Mouse (Mus musculus): Measurements from ENCODE around the gene Gja5.
"Not testable (repeated sequence)": the region's sequence is repeated elsewhere in the genome, so short reads cannot be mapped to it uniquely, and the experiment has no call there.

Gja5 gene

DNA sequence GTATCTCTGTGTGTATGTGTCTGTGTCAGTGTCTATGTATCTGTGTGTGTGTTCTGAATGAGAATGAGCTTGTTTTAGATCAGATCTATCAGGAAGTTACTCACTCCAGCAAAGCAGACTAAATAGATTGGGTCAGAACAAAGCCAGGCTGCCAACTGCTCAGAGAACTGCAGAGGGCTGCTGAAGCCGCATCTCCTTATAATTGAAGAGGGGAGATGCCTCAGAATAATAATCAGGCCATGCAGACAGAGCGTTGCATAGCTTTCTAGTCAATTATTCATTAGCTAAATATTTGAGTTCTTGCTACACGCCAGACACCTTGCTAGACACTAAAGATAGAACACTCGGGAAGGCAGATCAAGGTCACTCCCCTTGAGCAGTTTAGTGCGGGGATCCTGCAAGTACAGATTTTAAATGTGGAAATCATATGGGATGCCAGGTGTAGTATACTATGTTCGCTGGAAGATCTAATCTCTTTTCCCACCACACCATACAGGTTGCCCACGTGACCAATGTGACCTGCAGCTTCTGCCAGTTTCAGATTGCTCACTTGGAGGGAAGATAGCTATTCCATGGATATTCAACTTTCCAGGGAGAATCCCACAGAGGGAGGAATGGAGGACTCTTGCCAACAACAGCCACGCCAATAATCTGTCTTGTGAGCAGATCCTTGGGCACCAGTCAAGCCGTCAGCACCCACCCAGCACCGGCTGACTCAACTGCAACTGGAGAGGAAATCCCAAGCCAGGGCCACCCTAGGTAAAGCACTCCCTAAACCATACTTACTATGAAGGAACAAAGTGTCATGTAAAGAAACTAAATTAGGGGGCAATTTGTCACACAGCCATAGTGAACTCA, 196.5 kb downstream of the Gja5 start:
- DNase-seq (ENCODE audit: low spot score): no peak

DNA sequence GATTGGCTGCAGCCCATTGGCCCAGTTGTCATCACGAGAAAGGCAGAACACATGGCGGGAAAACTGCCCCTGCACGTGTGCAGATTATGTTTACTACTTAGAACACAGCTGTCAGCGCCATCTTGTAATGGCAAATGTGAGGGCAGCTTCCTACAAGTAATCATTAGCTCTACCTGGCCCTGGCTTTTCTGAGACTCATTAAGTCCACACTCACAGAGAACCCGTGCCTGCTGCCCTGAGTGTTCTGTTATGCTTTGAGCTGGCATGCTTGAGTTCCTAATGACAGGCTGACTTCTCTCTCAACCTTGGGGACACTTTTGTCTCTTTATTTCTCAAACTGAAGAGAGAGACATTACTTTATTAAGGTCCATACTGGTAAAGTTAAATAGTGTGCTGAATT, 199.5 kb downstream of the Gja5 start:
- not testable (repeated sequence) for DNase-seq (ENCODE audit: low spot score)

- DNase-seq (ENCODE audit: low spot score): no peak
These were observed 200.4 kb downstream of the Gja5 start for GRCm38 (mm10) chr3:97104696-97105430.

- no peak for DNase-seq (ENCODE audit: low spot score)
These were observed 213.0 kb downstream of the Gja5 start for GRCm38 (mm10) chr3:97117511-97117910.

GRCm38 (mm10) chr3:97118313-97118712, 213.8 kb downstream of the Gja5 start:
- no peak for DNase-seq (ENCODE audit: low spot score)

- peak; percentile 12 for DNase-seq (ENCODE audit: low spot score)
These were observed 219.7 kb downstream of the Gja5 start for GRCm38 (mm10) chr3:97124193-97124592.
